Comparison of ENCODE assay signal across 8 mouse cellular contexts in genomic region chr9:107887804-107888266, GRCm38 (mm10). TPM values are rescaled to one million over a fixed set of nuclear protein-coding genes. Genes with fewer than 3 reads are reported as not detected.
DNase-seq lines count a peak whose midpoint lies in the region; ATAC-seq lines count a peak whose summit lies in the region.

Mon1a (plus strand) TSS chr9:107888151.

- H3K27ac ChIP-seq in embryonic facial prominence, embryonic 12.5 days: 0 out of 2 replicates have a peak within 1 kb of the TSS, but pooled peaks have one; percentile 48
- H3K27ac ChIP-seq in limb, embryonic 10.5 days: peak within 1 kb of the TSS; percentile 73
- H3K27ac ChIP-seq in midbrain, embryonic 12.5 days (replicated peaks): peak within 1 kb of the TSS; percentile 63

- H3K4me2 ChIP-seq in embryonic facial prominence, embryonic 12.5 days (replicated peaks): peak within 1 kb of the TSS; percentile 76
- H3K4me2 ChIP-seq in midbrain, embryonic 12.5 days (replicated peaks): peak within 1 kb of the TSS; percentile 70

- H3K9me3 ChIP-seq in embryonic facial prominence, embryonic 12.5 days: no peaks in the 10 kb centered on the region
- no peaks in the 10 kb centered on the region for H3K9me3 ChIP-seq in limb, embryonic 10.5 days (replicated peaks)
- no peaks in the 10 kb centered on the region for H3K9me3 ChIP-seq in midbrain, embryonic 12.5 days

- H3K4me1 ChIP-seq in embryonic facial prominence, embryonic 12.5 days: peaks cover 7% of the 10 kb centered on the region; the same call in 1 of the 2 replicates
- H3K4me1 ChIP-seq in limb, embryonic 10.5 days: peaks cover 16% of the 10 kb centered on the region
- peaks cover 8% of the 10 kb centered on the region for H3K4me1 ChIP-seq in midbrain, embryonic 12.5 days

- peak within 1 kb of the TSS; percentile 81 for H3K4me3 ChIP-seq in embryonic facial prominence, embryonic 12.5 days
- peak within 1 kb of the TSS; percentile 66 for H3K4me3 ChIP-seq in limb, embryonic 10.5 days
- peak within 1 kb of the TSS; percentile 77 for H3K4me3 ChIP-seq in midbrain, embryonic 12.5 days

- peak within 1 kb of the TSS; percentile 78 for H3K9ac ChIP-seq in embryonic facial prominence, embryonic 12.5 days
- H3K9ac ChIP-seq in midbrain, embryonic 12.5 days (replicated peaks): peak within 1 kb of the TSS; percentile 78

- H3K27me3 ChIP-seq in embryonic facial prominence, embryonic 12.5 days: no peaks in the 10 kb centered on the region
- H3K27me3 ChIP-seq in limb, embryonic 10.5 days (ENCODE audit: low read depth, poor library complexity, severe bottlenecking): peaks cover 18% of the 10 kb centered on the region
- peaks cover 19% of the 10 kb centered on the region for H3K27me3 ChIP-seq in midbrain, embryonic 12.5 days

- peak; percentile 90 for ATAC-seq in embryonic facial prominence, embryonic 12.5 days (ENCODE audit: insufficient number of reproducible peaks, insufficient read depth, low FRiP score, low TSS enrichment)
- peak; percentile 96 for ATAC-seq in midbrain, embryonic 12.5 days (ENCODE audit: low FRiP score, low read depth)

- peak; percentile 90 for DNase-seq in 3134 (ENCODE audit: extremely low read depth, insufficient read length, low spot score)
- DNase-seq in adrenal gland, postnatal 25 days: peak; percentile 87
- DNase-seq in heart, adult 11 months: peak; percentile 99
- peak; percentile 90 for DNase-seq in kidney, adult 18-20 months
- peak; percentile 88 for DNase-seq in limb, embryonic 10.5 days (ENCODE audit: low spot score)
- peak; percentile 90 for DNase-seq in skeletal muscle tissue, adult 2 months (ENCODE audit: low read depth, low spot score)

- H3K36me3 ChIP-seq in embryonic facial prominence, embryonic 12.5 days: no peaks in the 10 kb centered on the region
- peaks cover 2% of the 10 kb centered on the region; the same call in 1 of the 2 replicates for H3K36me3 ChIP-seq in limb, embryonic 10.5 days
- H3K36me3 ChIP-seq in midbrain, embryonic 12.5 days: no peaks in the 10 kb centered on the region

- WGBS in embryonic facial prominence, embryonic 12.5 days: 1% methylated on average over 28 of the region's 28 CpGs
- WGBS in limb, embryonic 10.5 days: under 1% methylated on average over 28 of the region's 28 CpGs
- under 1% methylated on average over 28 of the region's 28 CpGs for WGBS in midbrain, embryonic 12.5 days

RNA-seq across cellular contexts. Expression of gene Mon1a, which starts in this region (rescaled TPM):
- 15.8 and 18.9 TPM in 2 replicates for total RNA-seq in adrenal gland, postnatal 25 days (2021)
- polyA plus RNA-seq in embryonic facial prominence, embryonic 12.5 days (2016; fragmentation: Nextera tagmentation; extraction: Ambion mirVana): 11.3 and 14.1 TPM in 2 replicates
- polyA plus RNA-seq in limb, embryonic 10.5 days (2016; fragmentation: Nextera tagmentation; extraction: Ambion mirVana): 10.9 and 11.6 TPM in 2 replicates
- 16.5 and 19.2 TPM in 2 replicates for polyA plus RNA-seq in midbrain, embryonic 12.5 days (2016; fragmentation: Nextera tagmentation; extraction: Ambion mirVana)

Comparison
In these comparisons a context has a peak if more than half of its experiments do, and no peak if none do; other contexts are left out.
1. Peak in every context shown above with its lines: DNase-seq, ATAC-seq, H3K4me3 ChIP-seq and H3K27ac ChIP-seq.